Mouse (Mus musculus) embryo, embryonic 9.5 days (tissue): Measurements from ENCODE around the gene Map6d1.

ENCODE experiments used
- DNase-seq: peaks from one replicate; pipeline ENCODE4 v3.0.0-alpha.2; 2017; ENCODE audit errors: extremely low spot score

Gene Map6d1

DNA sequence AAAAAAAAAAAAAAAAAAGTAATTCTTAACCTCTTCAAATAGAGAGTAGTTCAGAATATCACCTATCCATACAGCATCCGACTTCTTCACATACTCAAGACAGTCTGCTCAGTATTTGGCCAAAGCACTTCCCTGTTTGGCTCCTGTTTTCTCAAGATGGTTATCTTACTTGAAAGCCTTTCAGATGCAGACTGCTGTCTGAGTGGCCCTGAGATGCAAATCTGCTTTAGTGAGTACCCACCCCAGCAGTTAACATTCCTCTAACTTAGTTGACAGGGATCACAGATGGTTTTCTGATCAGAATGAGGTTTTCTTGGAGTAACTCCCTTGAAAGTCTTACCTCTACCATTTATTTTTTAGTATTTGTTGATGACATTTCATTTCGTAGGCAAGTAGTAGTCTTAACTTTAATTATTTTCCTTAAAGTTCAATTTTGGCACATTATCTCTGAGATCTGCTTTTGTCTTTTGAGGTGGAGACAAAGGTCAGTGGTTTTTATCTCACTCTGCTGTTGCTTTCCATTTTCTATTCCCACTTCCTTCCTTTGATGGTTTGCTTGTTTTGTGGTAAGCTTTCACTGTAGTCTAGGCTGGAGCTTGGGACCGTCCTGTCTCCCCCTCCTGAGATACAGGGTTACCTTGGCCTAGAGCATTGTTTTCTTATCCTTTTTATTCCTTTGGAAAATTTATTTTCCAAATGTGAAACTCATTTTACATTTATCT lies 49.8 kb downstream of the Map6d1 start:
- no peak for DNase-seq

- peak; percentile 15 for DNase-seq
Measured at GRCm38 (mm10) chr16:20185368-20185767, 55.8 kb downstream of the Map6d1 start.
